Mouse (Mus musculus): ENCODE measurements around the gene 4930579F01Rik.

4930579F01Rik gene

GRCm38 (mm10) chr3:138215395-138215989, 21.9 kb upstream of the 4930579F01Rik start:
- no peak for DNase-seq

DNA sequence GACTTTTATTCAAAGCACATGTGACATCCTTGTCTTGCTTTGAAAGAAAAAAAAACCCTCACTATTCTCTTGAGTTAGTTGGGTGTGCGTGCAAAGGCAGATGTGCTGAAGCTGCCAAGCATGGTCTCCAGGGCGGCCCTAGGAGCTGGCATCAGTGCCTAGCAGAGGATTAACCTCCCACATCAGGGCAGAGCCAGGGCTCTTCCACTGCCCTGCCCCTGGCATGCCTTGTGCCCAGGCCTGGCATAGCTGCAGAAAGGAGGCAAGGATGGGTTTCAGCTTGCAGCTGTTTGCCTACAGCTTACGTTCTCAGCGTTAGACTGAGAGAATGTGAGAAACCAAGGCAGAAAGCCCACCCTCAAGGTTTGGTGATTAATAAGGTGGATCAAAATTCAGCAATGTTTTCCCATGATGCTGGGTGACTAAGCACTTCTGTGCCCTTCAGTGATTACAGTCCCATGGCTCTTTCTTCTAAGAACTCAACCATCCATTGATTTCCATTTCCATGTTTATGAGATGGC, 18.9 kb upstream of the 4930579F01Rik start:
- DNase-seq = no peak

GRCm38 (mm10) chr3:138210432-138211075, 16.9 kb upstream of the 4930579F01Rik start:
- no peak for DNase-seq

DNA sequence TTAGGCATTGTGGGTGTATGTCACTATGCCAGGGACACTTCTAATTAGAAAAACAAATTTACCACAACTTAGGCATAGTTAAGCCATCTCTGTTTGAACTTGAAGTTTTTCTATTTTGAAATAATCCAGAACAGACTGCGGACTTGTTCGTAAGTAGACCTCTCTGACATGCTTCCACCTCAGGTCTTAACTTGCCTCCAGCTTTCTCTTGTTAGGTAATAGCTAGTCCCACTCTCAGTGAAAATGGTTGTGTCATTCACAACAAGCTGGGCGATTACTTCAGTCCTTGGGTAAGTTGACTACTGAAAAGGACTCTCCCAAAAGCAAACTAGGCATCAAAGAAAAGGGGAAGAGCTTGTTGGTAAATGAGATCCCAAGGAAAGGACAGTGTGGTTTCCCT, 15.2 kb upstream of the 4930579F01Rik start:
- no peak for DNase-seq

DNA sequence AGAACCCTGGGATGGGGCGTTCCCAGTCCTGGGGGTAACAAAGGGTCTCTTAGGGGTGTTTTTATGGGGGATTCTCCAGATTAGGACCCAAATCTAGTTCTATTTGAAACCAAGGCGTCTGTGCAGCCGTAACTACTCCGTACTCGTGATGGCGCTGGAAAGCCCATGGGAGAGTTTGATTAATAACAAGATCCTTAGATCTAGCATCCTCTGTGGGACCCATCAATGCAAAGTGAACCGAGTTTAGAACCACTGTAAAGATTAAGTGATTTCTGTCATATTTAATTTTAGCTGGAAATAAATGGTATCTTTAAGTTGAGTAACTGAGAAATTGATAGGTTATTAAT, 5.1 kb upstream of the 4930579F01Rik start:
- no peak for DNase-seq

DNA sequence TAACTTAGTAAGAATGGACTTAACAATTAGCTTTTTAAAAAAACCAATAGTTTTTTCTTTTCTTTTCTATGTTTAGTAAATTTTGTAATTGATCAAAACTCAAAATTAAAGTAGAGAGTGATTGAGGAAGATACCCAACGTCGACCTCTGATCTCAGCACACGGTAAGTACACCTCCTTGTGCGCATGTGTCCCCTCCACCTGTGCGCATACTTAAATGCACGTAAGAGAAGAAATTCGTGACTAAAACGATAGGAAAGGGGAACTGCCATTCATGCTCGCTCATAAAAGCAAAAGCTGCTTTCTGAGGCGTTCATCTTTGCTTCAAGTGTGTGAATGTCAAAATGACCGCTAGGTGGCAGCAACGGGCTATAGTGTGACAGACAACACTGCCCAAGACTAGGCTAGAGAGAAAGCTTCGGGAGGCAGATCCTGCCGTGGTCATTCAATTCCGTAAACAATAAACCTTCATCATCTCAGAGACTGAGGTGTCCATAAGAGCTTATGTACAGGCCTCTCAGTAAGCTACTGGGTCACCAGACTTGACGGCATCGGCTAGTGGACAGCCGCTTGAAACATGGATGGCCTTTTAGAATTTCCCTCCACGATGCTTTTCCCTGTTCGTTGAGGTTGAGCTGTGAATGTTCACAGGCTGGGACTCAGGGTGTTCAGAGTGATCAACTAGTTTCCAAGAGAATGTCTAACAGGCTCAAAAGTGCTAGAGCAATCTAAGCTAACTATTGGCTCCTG, 4.5 kb upstream of the 4930579F01Rik start:
- peak; percentile 95 for DNase-seq

DNA sequence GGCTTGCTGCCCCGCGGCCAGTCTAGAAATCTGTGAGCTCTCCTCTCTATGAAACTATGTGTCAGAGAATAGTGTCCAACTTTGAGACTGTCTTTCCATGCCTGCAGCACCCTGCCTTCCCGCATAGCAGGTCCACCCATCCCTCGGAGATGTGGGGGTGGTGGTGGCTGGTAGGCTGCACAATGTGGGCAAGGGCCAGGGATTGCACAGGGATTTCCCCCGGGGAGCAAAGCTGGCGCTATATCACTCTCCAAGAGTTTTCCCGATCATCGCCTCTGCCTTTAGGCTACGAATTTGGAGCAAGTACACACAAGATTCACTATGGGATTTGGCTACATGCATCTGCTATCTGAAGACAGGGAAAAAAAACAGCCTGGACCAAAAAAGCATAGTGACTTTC, 3.9 kb upstream of the 4930579F01Rik start:
- DNase-seq = no peak

- no peak for DNase-seq
Measured at GRCm38 (mm10) chr3:138197093-138197492, 3.5 kb upstream of the 4930579F01Rik start.

- no peak for DNase-seq
Measured at GRCm38 (mm10) chr3:138192260-138192659, 1.4 kb downstream of the 4930579F01Rik start.

DNA sequence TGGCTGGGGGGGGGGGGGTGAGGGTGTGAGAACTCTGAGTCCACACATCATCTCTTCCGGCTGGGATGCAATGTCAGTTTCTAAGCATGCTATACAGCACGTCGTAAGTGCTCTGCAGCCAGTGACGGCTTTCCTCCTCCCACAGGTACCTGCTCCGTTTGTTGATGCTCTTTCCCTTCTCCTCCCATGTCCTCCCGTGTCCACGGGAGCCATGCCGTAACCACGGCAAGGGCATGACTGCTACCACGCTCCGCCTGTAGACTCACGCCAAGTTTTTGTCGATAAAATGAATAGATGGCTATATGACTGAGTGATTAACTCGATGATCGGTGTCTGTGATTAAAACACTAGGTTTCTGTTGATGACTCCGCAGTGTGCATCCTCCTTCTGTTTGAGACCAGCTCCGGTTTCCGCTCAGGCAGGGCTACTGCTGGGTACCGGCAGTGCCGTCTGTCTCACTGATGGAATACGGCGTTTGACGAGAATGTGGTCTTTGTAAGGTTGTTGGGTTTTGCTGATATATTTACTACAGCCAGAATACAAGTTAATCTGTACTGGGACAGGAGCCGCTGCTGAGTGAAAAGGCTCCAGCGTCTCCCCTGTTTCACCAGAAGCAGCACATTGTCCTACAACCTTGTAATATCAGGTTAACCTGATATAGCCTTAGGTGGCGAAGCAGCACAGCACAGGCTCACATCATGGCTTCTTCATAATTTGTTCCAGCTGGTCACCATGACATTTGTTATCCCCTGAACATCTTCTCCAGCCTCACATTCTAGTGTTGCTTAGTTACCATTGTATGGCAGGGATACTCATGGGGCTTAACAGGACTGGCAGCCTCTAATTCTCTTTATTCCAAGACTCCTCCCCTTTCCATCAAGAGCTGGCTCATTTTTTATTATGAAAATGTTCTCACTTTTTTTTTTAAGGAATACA, 7.4 kb downstream of the 4930579F01Rik start:
- no peak for DNase-seq

DNA sequence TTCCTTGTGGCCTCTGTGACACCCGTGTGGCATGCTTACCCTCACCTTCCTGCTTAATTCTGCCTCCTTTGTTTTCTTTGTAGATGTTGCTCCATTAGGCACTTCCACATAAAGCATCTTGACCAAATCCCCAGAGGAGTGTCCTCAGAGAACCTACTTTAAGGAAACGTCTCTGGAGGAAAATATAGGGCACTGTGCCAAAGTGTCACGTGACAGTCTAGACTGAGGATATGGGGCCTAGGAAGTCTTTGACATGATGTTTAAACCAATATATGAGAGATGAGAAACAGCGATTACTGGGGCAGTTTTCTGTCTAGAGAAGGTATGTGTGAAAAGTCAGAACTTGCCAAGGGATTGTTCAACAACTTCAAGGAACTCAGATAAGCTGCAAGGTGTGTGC, 8.3 kb downstream of the 4930579F01Rik start:
- DNase-seq = peak; percentile 64

DNA sequence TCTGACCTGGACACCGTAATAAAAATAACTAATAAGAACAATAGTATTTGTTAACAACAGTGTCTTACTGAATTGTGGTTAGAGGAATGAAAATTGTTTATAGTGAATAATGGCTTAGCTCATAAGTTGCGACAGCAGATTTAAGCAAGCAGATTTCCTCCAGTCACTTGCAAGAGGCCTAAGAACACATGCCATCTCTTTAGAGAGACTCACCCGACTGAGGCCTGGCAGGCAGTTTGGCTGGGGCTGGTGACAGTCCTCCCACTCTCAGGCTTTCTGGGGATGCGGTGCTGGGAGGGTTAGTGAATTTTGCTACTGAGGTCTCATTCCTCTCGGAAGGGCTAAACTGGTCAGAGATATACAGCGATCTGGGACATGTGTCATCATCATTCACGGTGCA, 10.3 kb downstream of the 4930579F01Rik start:
- no peak for DNase-seq

GRCm38 (mm10) chr3:138182019-138182418, 11.6 kb downstream of the 4930579F01Rik start:
- no peak for DNase-seq

GRCm38 (mm10) chr3:138175551-138175950, 18.1 kb downstream of the 4930579F01Rik start:
- DNase-seq = no peak

GRCm38 (mm10) chr3:138173291-138173690, 20.3 kb downstream of the 4930579F01Rik start:
- DNase-seq = no peak

GRCm38 (mm10) chr3:138162553-138163183, 31.0 kb downstream of the 4930579F01Rik start:
- DNase-seq = no peak

DNA sequence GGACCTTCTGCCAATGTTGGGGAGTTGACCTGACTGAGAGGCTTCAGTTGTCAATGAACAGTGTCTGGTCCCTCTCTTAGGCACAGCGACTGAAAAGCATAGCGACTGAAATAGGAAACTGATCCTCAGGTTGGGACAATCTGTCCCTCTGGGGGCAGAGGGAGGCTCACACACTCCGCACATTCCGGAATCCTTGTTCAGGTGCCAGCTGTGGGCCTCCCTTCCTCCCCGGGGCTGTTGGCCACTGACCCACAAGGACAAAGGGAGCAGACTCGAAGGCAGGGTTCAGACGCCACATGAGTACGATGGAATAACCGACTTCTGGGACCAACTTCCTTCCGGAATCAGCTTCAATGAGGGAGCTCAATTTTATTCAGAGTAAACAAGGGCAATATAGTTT, 32.0 kb downstream of the 4930579F01Rik start:
- DNase-seq = no peak

GRCm38 (mm10) chr3:138156651-138157050, 37.0 kb downstream of the 4930579F01Rik start:
- DNase-seq = no peak

- no peak for DNase-seq
Measured at GRCm38 (mm10) chr3:138155062-138155461, 38.6 kb downstream of the 4930579F01Rik start.

DNA sequence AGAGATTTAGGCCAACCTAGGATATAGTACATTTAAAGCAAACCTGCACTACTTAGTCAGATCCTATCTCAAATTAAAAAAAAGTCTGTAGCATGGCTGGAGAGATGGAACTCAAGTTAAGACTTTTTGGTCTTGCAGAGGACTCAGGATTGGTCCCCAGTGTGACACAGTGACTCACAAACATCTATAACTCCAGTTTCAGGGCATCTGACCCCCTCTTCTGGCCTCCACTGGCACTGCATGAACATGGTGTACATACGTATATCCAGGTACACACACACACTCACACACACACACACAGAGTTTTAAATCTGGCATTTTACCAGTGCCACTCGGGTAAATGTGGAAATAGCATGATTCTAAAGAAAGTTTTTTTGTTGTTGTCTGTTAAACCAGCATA, 44.8 kb downstream of the 4930579F01Rik start:
- DNase-seq = no peak

- peak; percentile 87 for DNase-seq
Measured at GRCm38 (mm10) chr3:138144642-138145171, 48.9 kb downstream of the 4930579F01Rik start, which contains the start of gene Mttp. TSS of gene Mttp (minus strand) at chr3:138144968.

- no peak for DNase-seq
Measured at GRCm38 (mm10) chr3:138144060-138144641, 49.5 kb downstream of the 4930579F01Rik start.
